Mouse (Mus musculus): Measurements from ENCODE around the gene AI597479. TPM values are rescaled to one million over a fixed set of nuclear protein-coding genes. Genes with fewer than 3 reads are reported as not detected.
A peak's percentile ranks its signal among the peaks of the same experiment; 100 is the strongest.
"Not testable (repeated sequence)": the region's sequence is repeated elsewhere in the genome, so short reads cannot be mapped to it uniquely, and the experiment has no call there.

The AI597479 gene
- total RNA-seq, 4 experiments from 2014 or later = 15.6 to 21.4 (median 20.1) TPM

GRCm38 (mm10) chr1:43124726-43125125 is 26.2 kb downstream of the AI597479 start:
- no peak for DNase-seq

GRCm38 (mm10) chr1:43127196-43127595 is 28.7 kb downstream of the AI597479 start:
- no peak for DNase-seq

GRCm38 (mm10) chr1:43127820-43128610 is 29.5 kb downstream of the AI597479 start:
- no peak for DNase-seq

- no peak for DNase-seq
Measured at GRCm38 (mm10) chr1:43130219-43130981, 31.9 kb downstream of the AI597479 start.

- no peak for DNase-seq
Measured at GRCm38 (mm10) chr1:43131591-43131990, 33.1 kb downstream of the AI597479 start.

- DNase-seq = not testable (repeated sequence)
Measured at GRCm38 (mm10) chr1:43136488-43137029, 38.0 kb downstream of the AI597479 start.

- no peak for DNase-seq
Measured at GRCm38 (mm10) chr1:43137334-43137733, 38.8 kb downstream of the AI597479 start.

- DNase-seq = no peak
Measured at GRCm38 (mm10) chr1:43138268-43138812, 39.8 kb downstream of the AI597479 start.

- DNase-seq = peak; percentile 66
Measured at GRCm38 (mm10) chr1:43139587-43140266, 41.2 kb downstream of the AI597479 start.

GRCm38 (mm10) chr1:43141555-43141961 is 43.0 kb downstream of the AI597479 start:
- DNase-seq = peak; percentile 26

- DNase-seq = no peak
Measured at GRCm38 (mm10) chr1:43142849-43143248, 44.3 kb downstream of the AI597479 start.

- DNase-seq = no peak
Measured at GRCm38 (mm10) chr1:43143284-43143683, 44.8 kb downstream of the AI597479 start.

- no peak for DNase-seq
Measured at GRCm38 (mm10) chr1:43143791-43144190, 45.3 kb downstream of the AI597479 start.

GRCm38 (mm10) chr1:43144338-43144906 is 45.9 kb downstream of the AI597479 start:
- no peak for DNase-seq

GRCm38 (mm10) chr1:43145388-43145787 is 46.9 kb downstream of the AI597479 start:
- DNase-seq = no peak

- DNase-seq = no peak
Measured at GRCm38 (mm10) chr1:43147474-43147873, 49.0 kb downstream of the AI597479 start.

GRCm38 (mm10) chr1:43150225-43150624 is 51.7 kb downstream of the AI597479 start:
- no peak for DNase-seq

GRCm38 (mm10) chr1:43152626-43153025 is 54.1 kb downstream of the AI597479 start:
- DNase-seq = no peak

- peak; percentile 16 for DNase-seq
Measured at GRCm38 (mm10) chr1:43153538-43153937, 55.0 kb downstream of the AI597479 start.

- no peak for DNase-seq
Measured at GRCm38 (mm10) chr1:43154491-43154890, 56.0 kb downstream of the AI597479 start.

- no peak for DNase-seq
Measured at GRCm38 (mm10) chr1:43157907-43158306, 59.4 kb downstream of the AI597479 start.

GRCm38 (mm10) chr1:43159429-43159828 is 60.9 kb downstream of the AI597479 start:
- no peak for DNase-seq
